Mouse (Mus musculus): Measurements from ENCODE around the gene Alg1.

DNA sequence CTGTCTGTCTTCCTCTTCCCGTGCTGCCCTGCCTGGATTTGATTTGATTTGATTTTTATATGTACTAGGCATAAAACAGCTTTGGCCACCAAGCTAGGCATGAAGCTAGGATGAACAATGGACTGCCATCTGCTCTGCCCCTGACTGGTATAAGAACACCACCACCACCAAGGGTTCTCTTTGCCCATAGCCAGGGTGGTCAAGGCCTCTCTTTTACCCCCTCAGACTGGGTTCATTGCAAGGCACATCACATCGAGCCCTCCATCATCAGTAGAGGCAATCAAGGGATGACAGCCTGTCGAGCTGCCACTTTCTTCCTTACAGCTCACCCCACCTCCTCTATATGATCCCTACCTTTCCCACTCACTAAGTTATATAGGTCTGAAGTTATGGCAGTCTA lies 39.0 kb downstream of the Alg1 start:
- TF ChIP-seq CTCF (IDR thresholded peaks at IDR 0.05; ENCODE audit: control insufficient read depth, insufficient read depth, insufficient replicate concordance, low read depth, low read length) (no peak), POLR2A (IDR thresholded peaks at IDR 0.05; ENCODE audit: control insufficient read depth, low read depth, low read length) (no peak)
